Mouse (Mus musculus) MEL (cell line): ENCODE results near the gene Aldh16a1. TPM values are rescaled to one million over a fixed set of nuclear protein-coding genes. Genes with fewer than 3 reads are reported as not detected.

Experiments
- DNase-seq: peaks from one replicate; pipeline ENCODE4 v3.0.0; 2011; ENCODE audit warnings: low read depth, low spot score
- H3K27ac ChIP-seq: 2 replicates; pipeline ENCODE4 v1.5.1; 2012; ENCODE audit warnings: low read depth, mild to moderate bottlenecking, control low read depth, low read length, moderate library complexity; ENCODE audit not compliant: control insufficient read depth
- H3K27me3 ChIP-seq, 2 experiments: fragments of 150-350 bp in 1 of 2; sonication (generic) in 1 of 2; 2 replicates each; pipeline ENCODE4 v1.6.1; 2012; ENCODE audit warnings: low read length in 2 of 2, mild to moderate bottlenecking in 2 of 2, improper control_type of control experiment in 1 of 2, moderate library complexity in 1 of 2; ENCODE audit not compliant: insufficient read depth in 2 of 2, control insufficient read depth in 1 of 2
- H3K36me3 ChIP-seq, 2 experiments: 2 replicates each; pipeline ENCODE4 v1.6.1; 2012 to 2014; ENCODE audit warnings: low read length in 2 of 2, improper control_type of control experiment in 1 of 2, inconsistent platforms in 1 of 2, mild to moderate bottlenecking in 1 of 2; ENCODE audit not compliant: insufficient read depth in 2 of 2, control insufficient read depth in 1 of 2
- H3K4me1 ChIP-seq, 2 experiments: fragments of 150-350 bp in 1 of 2; sonication (generic) in 1 of 2; 2 replicates each; pipeline ENCODE4 v1.6.1; 2012; ENCODE audit warnings: low read length in 2 of 2, improper control_type of control experiment in 1 of 2, mild to moderate bottlenecking in 1 of 2; ENCODE audit not compliant: insufficient read depth in 2 of 2, control insufficient read depth in 1 of 2
- H3K4me3 ChIP-seq, 2 experiments: fragments of 150-350 bp in 1 of 2; sonication (generic) in 1 of 2; 2 replicates each; pipeline ENCODE4 v1.5.1; 2012; ENCODE audit warnings: low read depth in 2 of 2, low read length in 2 of 2, mild to moderate bottlenecking in 2 of 2, moderate library complexity in 2 of 2, control low read depth in 1 of 2, improper control_type of control experiment in 1 of 2; ENCODE audit not compliant: control insufficient read depth in 1 of 2, insufficient read depth in 1 of 2
- H3K79me2 ChIP-seq: 2 replicates; pipeline ENCODE4 v1.6.1; 2012; ENCODE audit warnings: mild to moderate bottlenecking, low read length, moderate library complexity; ENCODE audit not compliant: control insufficient read depth, poor library complexity, insufficient read depth
- H3K9ac ChIP-seq: 2 replicates; pipeline ENCODE4 v1.6.1; 2012; ENCODE audit warnings: low read depth, mild to moderate bottlenecking, control low read depth, low read length, moderate library complexity; ENCODE audit not compliant: control insufficient read depth, poor library complexity, severe bottlenecking
- H3K9me3 ChIP-seq: fragments of 150-350 bp; sonication (generic); replicated peaks from 2 replicates; pipeline ENCODE4 v1.6.1; 2012; ENCODE audit warnings: mild to moderate bottlenecking, low read length, improper control_type of control experiment, moderate library complexity; ENCODE audit not compliant: insufficient read depth
- CHD1 ChIP-seq: IDR thresholded peaks from 2 replicates; pipeline ENCODE4 v1.6.1; 2012; ENCODE audit warnings: low read depth, mild to moderate bottlenecking, inconsistent platforms, low read length, improper control_type of control experiment
- CHD2 ChIP-seq: IDR thresholded peaks from 2 replicates; pipeline ENCODE4 v1.6.1; 2011; ENCODE audit warnings: low read length, improper control_type of control experiment
- E2F4 ChIP-seq: IDR thresholded peaks from 2 replicates; pipeline ENCODE4 v1.6.1; 2011; ENCODE audit warnings: low read depth, low read length, improper control_type of control experiment, borderline replicate concordance
- EP300 ChIP-seq, 2 experiments: IDR thresholded peaks; 2 replicates each; pipeline ENCODE4 v1.6.1; 2011; ENCODE audit warnings: improper control_type of control experiment in 2 of 2, low read length in 2 of 2, low read depth in 1 of 2, mild to moderate bottlenecking in 1 of 2
- HCFC1 ChIP-seq: IDR thresholded peaks from 2 replicates; pipeline ENCODE4 v1.6.1; 2012; ENCODE audit warnings: low read depth, mild to moderate bottlenecking, inconsistent platforms, low read length, improper control_type of control experiment, moderate library complexity
- JUND ChIP-seq: IDR thresholded peaks from 2 replicates; pipeline ENCODE4 v1.6.1; 2011; ENCODE audit warnings: low read depth, mild to moderate bottlenecking, improper control_type of control experiment, low read length
- KAT2A ChIP-seq: conservative IDR thresholded peaks from 2 replicates; pipeline ENCODE4 v1.6.1; 2012; ENCODE audit warnings: low read depth, low read length, improper control_type of control experiment, inconsistent platforms
- MAX ChIP-seq: IDR thresholded peaks from 2 replicates; pipeline ENCODE4 v1.6.1; 2011; ENCODE audit warnings: low read length, improper control_type of control experiment
- MAZ ChIP-seq: IDR thresholded peaks from 2 replicates; pipeline ENCODE4 v1.6.1; 2012; ENCODE audit warnings: low read depth, mild to moderate bottlenecking, inconsistent platforms, low read length, improper control_type of control experiment
- MXI1 ChIP-seq: IDR thresholded peaks from 2 replicates; pipeline ENCODE4 v1.6.1; 2011; ENCODE audit warnings: mild to moderate bottlenecking, low read depth, low read length, improper control_type of control experiment
- MYB ChIP-seq: IDR thresholded peaks from 2 replicates; pipeline ENCODE4 v1.6.1; 2011; ENCODE audit warnings: mild to moderate bottlenecking, low read depth, low read length, improper control_type of control experiment
- NELFE ChIP-seq: IDR thresholded peaks from 2 replicates; pipeline ENCODE4 v1.6.1; 2011; ENCODE audit warnings: low read depth, low read length, improper control_type of control experiment
- POLR2A ChIP-seq, 2 experiments: IDR thresholded peaks; 2 replicates each; pipeline ENCODE4 v1.6.1; 2011 to 2012; ENCODE audit warnings: low read length in 2 of 2, mild to moderate bottlenecking in 2 of 2, control low read depth in 1 of 2, improper control_type of control experiment in 1 of 2, low read depth in 1 of 2, moderate library complexity in 1 of 2; ENCODE audit not compliant: control insufficient read depth in 1 of 2, insufficient read depth in 1 of 2, poor library complexity in 1 of 2
- RAD21 ChIP-seq: IDR thresholded peaks from 2 replicates; pipeline ENCODE4 v1.6.1; 2011; ENCODE audit warnings: mild to moderate bottlenecking, low read depth, low read length, improper control_type of control experiment
- RCOR1 ChIP-seq: IDR thresholded peaks from 2 replicates; pipeline ENCODE4 v1.6.1; 2012; ENCODE audit warnings: low read depth, mild to moderate bottlenecking, inconsistent platforms, low read length, improper control_type of control experiment
- SMC3 ChIP-seq: IDR thresholded peaks from 2 replicates; pipeline ENCODE4 v1.6.1; 2011; ENCODE audit warnings: low read depth, low read length, improper control_type of control experiment
- TAL1 ChIP-seq: IDR thresholded peaks from 2 replicates; pipeline ENCODE4 v1.6.1; 2012; ENCODE audit warnings: mild to moderate bottlenecking, inconsistent platforms, low read length, moderate library complexity, mixed read lengths
- TBP ChIP-seq: IDR thresholded peaks from 2 replicates; pipeline ENCODE4 v1.8.0; 2011; ENCODE audit warnings: low read depth, low read length, improper control_type of control experiment
- UBTF ChIP-seq: IDR thresholded peaks from 2 replicates; pipeline ENCODE4 v1.6.1; 2012; ENCODE audit warnings: low read depth, mild to moderate bottlenecking, inconsistent platforms, low read length, improper control_type of control experiment, moderate library complexity, borderline replicate concordance; ENCODE audit not compliant: insufficient read depth
- USF1 ChIP-seq: IDR thresholded peaks from 2 replicates; pipeline ENCODE4 v1.6.1; 2014; ENCODE audit warnings: low read depth, mild to moderate bottlenecking, inconsistent platforms, low read length, improper control_type of control experiment, moderate library complexity
- ZMIZ1 ChIP-seq: IDR thresholded peaks from 2 replicates; pipeline ENCODE4 v1.6.1; 2012; ENCODE audit warnings: low read depth, mild to moderate bottlenecking, inconsistent platforms, low read length, improper control_type of control experiment, moderate library complexity
- polyA plus RNA-seq, 2 experiments: library from polyadenylated mRNA; stranded (reverse) in 1 of 2; unstranded in 1 of 2; fragments of >175 nt in 1 of 2; fragments of >200 nt in 1 of 2; gene quantifications; 2 replicates each; pipeline versions ENCODE4 v1.2.1 to v1.2.4; 2012; ENCODE audit warnings: low replicate concordance in 2 of 2, low read depth in 1 of 2; ENCODE audit not compliant: insufficient read length in 2 of 2, insufficient read depth in 1 of 2, missing spikeins in 1 of 2
- total RNA-seq: library from RNA; depleted of rRNA; stranded (reverse); fragments of 300-350 nt; gene quantifications from 2 replicates; pipeline ENCODE4 v1.2.3, GENCODE M21; 2012

Aldh16a1 gene
- total and polyA plus RNA-seq, 3 experiments: 33.9 to 61.6 TPM; not detected in 1

- Histone ChIP-seq H3K4me1 (peaks cover 3 to 28% of the 10 kb centered on the region in 2 experiments), H3K27ac (no peak overlapping the region), H3K27me3 (no peaks in the 10 kb centered on the region), H3K9me3 (no peaks in the 10 kb centered on the region), H3K79me2 (peaks cover 17% of the 10 kb centered on the region), H3K36me3 (peaks cover 3 to 17% of the 10 kb centered on the region in 2 experiments; a peak in 3 of 4 replicates), H3K4me3 (no peak overlapping the region), H3K9ac (no peak overlapping the region)
- DNase-seq: no peak
- TF ChIP-seq NELFE (no peak), JUND (no peak), TBP (no peak), MXI1 (no peak), TAL1 (no peak), HCFC1 (no peak), RAD21 (no peak), USF1 (no peak), CHD1 (no peak), KAT2A (no peak), CHD2 (no peak), MAX (no peak), SMC3 (no peak), E2F4 (no peak), EP300 (IDR thresholded peaks at IDR 0.05; ENCODE audit: low read depth in 1 of 2, low read length in 2 of 2) (no peak), ZMIZ1 (no peak), MAZ (no peak), POLR2A (IDR thresholded peaks at IDR 0.05; ENCODE audit: control insufficient read depth in 1 of 2, insufficient read depth in 1 of 2, low read depth in 1 of 2, low read length in 2 of 2, poor library complexity in 1 of 2) (no peak), UBTF (no peak)
These were observed 36.0 kb downstream of the Aldh16a1 start for GRCm38 (mm10) chr7:45118336-45118735.

- H3K36me3 ChIP-seq: peaks cover 0 to 13% of the 10 kb centered on the region in 2 experiments; a peak in 2 of 4 replicates
- peaks cover 9% of the 10 kb centered on the region for H3K79me2 ChIP-seq
- H3K9ac ChIP-seq: no peak overlapping the region
- H3K27ac ChIP-seq: no peak overlapping the region
- H3K9me3 ChIP-seq: no peaks in the 10 kb centered on the region
- no peak overlapping the region for H3K4me3 ChIP-seq
- DNase-seq: peak; percentile 52
- H3K4me1 ChIP-seq: peaks cover 3 to 29% of the 10 kb centered on the region in 2 experiments
- no peaks in the 10 kb centered on the region for H3K27me3 ChIP-seq
- no peak for TF ChIP-seq MYB
- peak in 1 of 2 experiments; percentile 29; a peak in 1 of 4 replicates for TF ChIP-seq POLR2A (IDR thresholded peaks at IDR 0.05; ENCODE audit: control insufficient read depth in 1 of 2, insufficient read depth in 1 of 2, low read depth in 1 of 2, low read length in 2 of 2, poor library complexity in 1 of 2)
- no peak for TF ChIP-seq RCOR1
- TF ChIP-seq NELFE: no peak
These were observed 36.8 kb downstream of the Aldh16a1 start for GRCm38 (mm10) chr7:45117566-45117965.
